Mouse (Mus musculus) C2C12 (cell line): ENCODE data around the gene Cys1.

Experiments used
- CEBPB ChIP-seq: IDR thresholded peaks from one replicate; pipeline ENCODE4 v1.6.1; 2011; ENCODE audit warnings: low read depth, mild to moderate bottlenecking, control low read depth, moderate library complexity
- CTCF ChIP-seq: IDR thresholded peaks from one replicate; pipeline ENCODE4 v1.5.1; 2011; ENCODE audit not compliant: control insufficient read depth, insufficient read depth, insufficient read length
- FOSL1 ChIP-seq: IDR thresholded peaks from one replicate; pipeline ENCODE4 v1.8.0; 2011; ENCODE audit warnings: mild to moderate bottlenecking, low read length; ENCODE audit not compliant: poor library complexity, insufficient read depth, severe bottlenecking
- MAX ChIP-seq: IDR thresholded peaks from one replicate; pipeline ENCODE4 v1.6.1; 2011; ENCODE audit warnings: mild to moderate bottlenecking, control low read depth
- MYOD1 ChIP-seq: IDR thresholded peaks from one replicate; pipeline ENCODE4 v1.6.1; 2011; ENCODE audit warnings: low read depth; ENCODE audit not compliant: control insufficient read depth, insufficient read length
- MYOG ChIP-seq: IDR thresholded peaks from one replicate; pipeline ENCODE4 v1.6.1; 2011; ENCODE audit not compliant: control insufficient read depth, insufficient read length; ENCODE audit errors: extremely low read depth
- USF1 ChIP-seq: IDR thresholded peaks from one replicate; pipeline ENCODE4 v1.6.1; 2011; ENCODE audit warnings: low read depth, mild to moderate bottlenecking, control low read depth, moderate library complexity

- TF ChIP-seq CTCF (no peak), MAX (no peak), MYOG (no peak), USF1 (no peak), CEBPB (no peak), MYOD1 (no peak), FOSL1 (no peak)
Measured at GRCm38 (mm10) chr12:24686696-24687346, 5.2 kb upstream of the Cys1 start.
